Mouse (Mus musculus) hindbrain, embryonic 11.5 days (tissue): ENCODE measurements around the gene Tgm7. TPM values are rescaled to one million over a fixed set of nuclear protein-coding genes. Genes with fewer than 3 reads are reported as not detected.

Source experiments
- ATAC-seq: fragments of 200-750 bp; cut with Nextera tagmentation; 2 replicates; pipeline ENCODE4 v1.8.0; 2017; ENCODE audit warnings: mild to moderate bottlenecking, moderate TSS enrichment, moderate library complexity; ENCODE audit not compliant: low FRiP score
- DNase-seq: peaks from one replicate; pipeline ENCODE4 v3.0.0-alpha.2; 2015; ENCODE audit warnings: low spot score
- H3K27ac ChIP-seq: fragments of 300-500 bp; sonication (generic); 2 replicates; pipeline ENCODE4 v1.5.1; 2014; ENCODE audit warnings: mild to moderate bottlenecking, low read depth, low read length
- H3K27me3 ChIP-seq: fragments of 300-500 bp; sonication (generic); 2 replicates; pipeline ENCODE4 v1.6.1; 2014; ENCODE audit warnings: mild to moderate bottlenecking, low read length, moderate library complexity, mixed read lengths; ENCODE audit not compliant: control insufficient read depth, insufficient read depth
- H3K36me3 ChIP-seq: fragments of 300-500 bp; sonication (generic); 2 replicates; pipeline ENCODE4 v1.6.1; 2014; ENCODE audit warnings: mild to moderate bottlenecking, low read length, moderate library complexity, mixed read lengths; ENCODE audit not compliant: control insufficient read depth, insufficient read depth
- H3K4me1 ChIP-seq: fragments of 300-500 bp; sonication (generic); replicated peaks from 2 replicates; pipeline ENCODE4 v1.6.1; 2014; ENCODE audit warnings: low read length, mixed read lengths; ENCODE audit not compliant: control insufficient read depth, insufficient read depth
- H3K4me2 ChIP-seq: fragments of 300-500 bp; sonication (generic); replicated peaks from 2 replicates; pipeline ENCODE4 v1.6.1; 2014; ENCODE audit warnings: mild to moderate bottlenecking, low read depth, low read length
- H3K4me3 ChIP-seq: fragments of 300-500 bp; sonication (generic); 2 replicates; pipeline ENCODE4 v1.5.1; 2014; ENCODE audit warnings: low read depth, low read length
- H3K9ac ChIP-seq: fragments of 300-500 bp; sonication (generic); 2 replicates; pipeline ENCODE4 v1.6.1; 2014; ENCODE audit warnings: low read depth, low read length
- H3K9me3 ChIP-seq: fragments of 300-500 bp; sonication (generic); 2 replicates; pipeline ENCODE4 v1.6.1; 2016; ENCODE audit warnings: low read length; ENCODE audit not compliant: control insufficient read depth
- WGBS: fragments of 180-500 bp; shearing (Covaris S2); extraction: QIAGEN DNeasy Blood & Tissue Kit; methylation state at CpG from one replicate; pipeline ENCODE4 v1.1.7; 2014; 5-methylcytosine and 5-hydroxymethylcytosine counted together
- polyA plus RNA-seq: library from polyadenylated mRNA; unstranded; fragments of >200 nt; fragmentation: Nextera tagmentation; extraction: Ambion mirVana; gene quantifications from 2 replicates; pipeline ENCODE4 v1.2.1, GENCODE M21; 2014

Tgm7 gene
- polyA plus RNA-seq, 1 experiment from 2014 or later = not detected

DNA sequence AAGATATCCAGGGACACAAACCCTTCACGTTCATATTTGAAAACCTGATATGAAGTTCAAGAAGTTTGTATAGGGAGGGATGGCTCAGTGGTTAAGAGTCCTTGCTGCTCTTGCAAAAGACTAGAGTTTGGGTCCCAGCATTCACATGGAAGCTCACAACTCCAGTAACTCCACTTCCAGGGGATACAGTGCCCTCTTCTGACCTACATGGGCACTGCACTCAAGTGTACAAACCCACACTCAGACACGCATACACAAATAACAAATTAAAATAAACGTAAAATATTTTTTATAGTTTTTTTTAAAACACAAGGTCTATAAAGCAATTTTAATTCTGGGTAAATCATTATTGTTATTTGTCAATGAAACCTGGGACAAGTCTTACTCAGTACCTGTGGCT is 21.1 kb downstream of the Tgm7 start:
- no peaks in the 10 kb centered on the region for H3K27me3 ChIP-seq
- DNase-seq = no peak
- no peaks in the 10 kb centered on the region for H3K36me3 ChIP-seq
- no peaks in the 10 kb centered on the region for H3K4me1 ChIP-seq
- no peak for ATAC-seq
- no peaks in the 10 kb centered on the region for H3K9me3 ChIP-seq
- no peak overlapping the region for H3K9ac ChIP-seq
- H3K4me3 ChIP-seq = no peak overlapping the region
- H3K27ac ChIP-seq = no peak overlapping the region
- WGBS = 92% methylated on average over 3 of the region's 3 CpGs
- no peak overlapping the region for H3K4me2 ChIP-seq

DNA sequence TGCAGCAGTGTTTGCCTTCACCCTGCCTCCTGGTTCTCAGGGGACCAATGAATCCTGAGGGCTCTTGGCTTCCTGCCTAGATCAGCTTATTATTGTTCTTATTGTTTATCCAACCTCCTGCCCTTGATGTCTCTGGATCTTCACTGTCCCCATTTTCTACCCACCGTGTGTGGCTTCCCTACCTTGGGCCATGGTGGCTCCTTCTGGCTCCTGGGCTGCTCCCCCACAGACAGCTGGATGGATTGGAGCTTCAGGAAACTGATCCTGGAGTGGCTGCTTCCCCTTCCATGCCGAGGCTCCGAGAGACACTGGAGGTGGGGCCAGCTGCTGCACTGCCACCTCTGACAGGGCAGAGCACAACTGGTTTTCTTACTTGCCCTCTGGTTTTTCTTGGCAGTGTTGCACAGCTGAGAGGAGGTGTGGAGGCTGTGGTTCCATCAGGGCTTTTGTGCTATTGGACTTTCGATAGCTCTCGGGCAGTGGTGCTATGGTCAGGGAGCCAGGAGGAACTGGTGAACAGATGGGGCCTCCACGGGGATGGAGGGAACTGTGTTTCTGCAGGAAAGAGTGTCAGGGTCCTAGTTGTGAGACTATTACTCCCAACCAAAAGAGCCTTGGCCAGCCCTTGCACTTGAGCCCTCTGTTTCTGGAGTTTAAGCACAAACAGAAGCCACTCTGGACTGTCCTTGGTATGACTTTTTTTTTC is 24.0 kb downstream of the Tgm7 start, which contains the start of gene Tgm5:
Tgm5 (minus strand) TSS at position 362 of the 706 bp plus-strand sequence.
- Histone ChIP-seq H3K4me2 (no peak within 1 kb of the TSS), H3K9ac (no peak within 1 kb of the TSS), H3K4me3 (no peak within 1 kb of the TSS), H3K27me3 (no peaks in the 10 kb centered on the region), H3K4me1 (no peaks in the 10 kb centered on the region), H3K9me3 (no peaks in the 10 kb centered on the region), H3K36me3 (no peaks in the 10 kb centered on the region), H3K27ac (no peak within 1 kb of the TSS)
- 67% methylated on average over 6 of the region's 6 CpGs for WGBS
- no peak for ATAC-seq
- no peak for DNase-seq

DNA sequence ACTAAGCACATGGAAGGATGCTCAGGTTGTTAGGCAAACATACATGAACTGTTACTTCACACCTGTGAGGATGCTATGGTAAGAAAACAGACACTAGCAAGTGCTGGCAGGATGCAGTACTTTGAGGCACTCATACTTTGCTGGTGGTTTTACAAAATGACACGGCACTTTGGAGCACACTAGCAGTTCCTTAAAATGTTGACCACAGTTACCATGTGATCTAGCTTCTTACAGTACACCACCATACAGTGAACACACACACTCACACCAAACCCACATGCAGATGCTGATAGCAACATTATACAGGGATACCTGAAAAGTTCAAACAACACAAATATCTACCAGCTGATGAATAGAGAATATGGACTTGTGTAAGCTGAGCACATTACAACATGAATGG is 27.0 kb downstream of the Tgm7 start:
- Histone ChIP-seq H3K4me2 (no peak overlapping the region), H3K9ac (no peak overlapping the region), H3K27me3 (no peaks in the 10 kb centered on the region), H3K36me3 (no peaks in the 10 kb centered on the region), H3K4me3 (no peak overlapping the region), H3K9me3 (no peaks in the 10 kb centered on the region), H3K27ac (no peak overlapping the region), H3K4me1 (no peaks in the 10 kb centered on the region)
- DNase-seq (no peak), ATAC-seq (no peak)
- 82% methylated on average over 1 of the region's 1 CpGs for WGBS

DNA sequence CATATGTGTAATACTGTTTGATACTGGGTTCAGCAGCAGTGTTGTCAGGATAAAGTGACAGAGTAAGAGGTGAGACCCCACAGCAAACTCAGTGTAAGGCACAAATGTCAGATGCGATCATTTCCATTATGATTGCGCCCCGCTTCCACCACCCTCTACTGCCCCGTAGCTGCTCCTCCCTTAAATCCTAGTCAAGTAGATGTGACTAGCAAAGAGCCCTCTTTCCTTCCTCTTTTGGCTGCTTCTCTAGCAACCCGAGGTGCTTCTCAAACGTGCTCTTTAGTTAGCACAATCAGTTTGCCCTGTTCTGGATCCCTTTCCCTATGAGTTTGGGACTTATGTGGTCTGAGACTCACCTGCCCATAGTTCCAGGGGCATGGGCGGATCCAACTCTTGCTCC is 34.8 kb downstream of the Tgm7 start:
- H3K36me3 ChIP-seq = no peaks in the 10 kb centered on the region
- no peaks in the 10 kb centered on the region for H3K9me3 ChIP-seq
- H3K27ac ChIP-seq = no peak overlapping the region
- H3K4me2 ChIP-seq = no peak overlapping the region
- WGBS = 81% methylated on average over 7 of the region's 7 CpGs
- H3K27me3 ChIP-seq = no peaks in the 10 kb centered on the region
- H3K4me1 ChIP-seq = no peaks in the 10 kb centered on the region
- no peak overlapping the region for H3K9ac ChIP-seq
- DNase-seq (no peak), ATAC-seq (no peak)
- H3K4me3 ChIP-seq = no peak overlapping the region

DNA sequence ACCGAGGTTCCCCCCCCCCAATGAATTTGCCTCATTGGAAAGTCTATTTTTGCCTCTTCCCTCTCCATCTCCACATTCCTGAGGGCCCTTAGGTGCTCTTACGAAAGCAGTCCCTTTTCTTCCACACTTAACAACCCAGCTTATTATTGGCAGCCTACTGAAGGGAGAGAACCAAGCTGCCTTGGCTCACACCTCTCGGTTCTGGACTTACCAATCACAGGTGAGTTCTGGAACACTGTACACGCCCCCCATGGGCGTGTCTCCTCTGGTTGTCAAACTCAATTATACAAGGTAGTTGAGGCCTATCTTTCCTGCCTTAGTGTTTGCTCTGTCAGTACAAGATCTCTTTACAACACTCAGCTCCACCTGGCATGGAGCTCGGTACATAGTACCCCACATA is 37.7 kb downstream of the Tgm7 start:
- WGBS = 85% methylated on average over 6 of the region's 6 CpGs
- no peaks in the 10 kb centered on the region for H3K9me3 ChIP-seq
- no peaks in the 10 kb centered on the region for H3K27me3 ChIP-seq
- no peaks in the 10 kb centered on the region for H3K36me3 ChIP-seq
- H3K4me3 ChIP-seq = no peak overlapping the region
- DNase-seq = no peak
- no peak for ATAC-seq
- no peak overlapping the region for H3K4me2 ChIP-seq
- H3K9ac ChIP-seq = no peak overlapping the region
- no peak overlapping the region for H3K27ac ChIP-seq
- H3K4me1 ChIP-seq = no peaks in the 10 kb centered on the region

DNA sequence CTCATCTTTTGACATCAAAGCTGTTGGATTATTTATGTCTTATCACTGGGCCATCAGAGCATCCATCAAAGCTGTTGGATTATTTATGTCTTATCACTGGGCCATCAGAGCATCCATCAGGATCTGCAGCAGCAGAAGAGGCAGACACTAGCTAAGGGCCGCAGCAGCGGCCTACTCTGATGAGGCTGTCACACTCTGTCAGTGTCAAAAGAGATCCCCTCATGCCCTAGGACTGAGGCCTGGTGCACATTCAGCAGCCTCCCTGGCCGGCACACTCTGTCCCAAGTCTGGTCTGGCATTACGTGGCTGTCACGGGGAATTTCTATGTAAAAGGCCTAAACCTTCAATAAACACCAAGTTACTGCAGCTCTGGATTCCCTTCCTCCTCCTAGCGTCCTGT is 40.1 kb downstream of the Tgm7 start:
- ATAC-seq (no peak), DNase-seq (no peak)
- Histone ChIP-seq H3K4me2 (no peak overlapping the region), H3K4me1 (no peaks in the 10 kb centered on the region), H3K9me3 (no peaks in the 10 kb centered on the region), H3K27ac (no peak overlapping the region), H3K27me3 (no peaks in the 10 kb centered on the region), H3K9ac (no peak overlapping the region), H3K4me3 (no peak overlapping the region), H3K36me3 (no peaks in the 10 kb centered on the region)
- WGBS = 71% methylated on average over 6 of the region's 6 CpGs

DNA sequence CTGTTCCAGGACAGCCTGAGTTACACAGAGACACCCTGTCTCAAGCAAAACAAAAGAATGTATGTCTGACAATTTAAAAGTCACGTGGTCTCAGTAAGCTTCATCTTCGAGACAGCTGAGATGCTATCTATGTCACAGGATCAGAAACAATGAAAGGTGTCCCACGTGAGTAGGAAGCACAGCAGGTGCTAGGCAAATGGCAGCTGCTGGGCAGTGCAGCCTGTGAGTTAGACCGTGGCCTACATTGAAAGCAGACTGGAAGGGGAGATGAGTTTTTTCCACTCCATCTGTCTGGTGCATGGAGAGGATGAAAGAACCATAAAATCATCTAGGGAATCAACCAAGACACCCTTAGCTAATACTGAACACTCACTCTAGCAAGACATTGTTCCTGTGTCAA is 42.5 kb downstream of the Tgm7 start:
- DNase-seq (peak; percentile 7), ATAC-seq (no peak)
- Histone ChIP-seq H3K9me3 (no peaks in the 10 kb centered on the region), H3K27me3 (no peaks in the 10 kb centered on the region), H3K9ac (no peak overlapping the region), H3K4me3 (no peak overlapping the region), H3K4me2 (no peak overlapping the region), H3K27ac (no peak overlapping the region), H3K4me1 (no peaks in the 10 kb centered on the region), H3K36me3 (no peaks in the 10 kb centered on the region)
- WGBS = 63% methylated on average over 4 of the region's 4 CpGs

DNA sequence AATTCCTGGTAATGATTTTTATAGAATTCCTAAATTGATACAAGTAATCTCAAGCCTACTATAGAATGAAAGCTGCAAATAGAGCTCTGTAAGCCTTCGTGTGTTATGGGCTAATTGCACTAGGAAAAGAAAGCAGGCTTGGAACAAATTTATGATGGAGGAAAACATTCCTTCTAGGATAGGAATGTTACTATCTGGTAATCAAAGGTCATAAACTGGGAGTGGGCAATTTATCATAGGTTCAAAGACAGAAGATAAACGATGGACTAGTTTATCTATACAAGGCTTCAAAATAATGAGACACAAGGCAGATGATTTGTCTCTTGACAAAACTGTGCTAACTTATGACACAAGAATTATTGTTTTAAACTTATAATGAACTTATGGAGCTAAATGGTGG is 48.3 kb downstream of the Tgm7 start:
- Histone ChIP-seq H3K4me1 (no peaks in the 10 kb centered on the region), H3K4me2 (no peak overlapping the region), H3K9ac (no peak overlapping the region), H3K36me3 (no peaks in the 10 kb centered on the region), H3K27me3 (no peaks in the 10 kb centered on the region), H3K9me3 (no peaks in the 10 kb centered on the region), H3K27ac (no peak overlapping the region), H3K4me3 (no peak overlapping the region)
- ATAC-seq = no peak
- no peak for DNase-seq
- WGBS = 94% methylated on average over 2 of the region's 2 CpGs

DNA sequence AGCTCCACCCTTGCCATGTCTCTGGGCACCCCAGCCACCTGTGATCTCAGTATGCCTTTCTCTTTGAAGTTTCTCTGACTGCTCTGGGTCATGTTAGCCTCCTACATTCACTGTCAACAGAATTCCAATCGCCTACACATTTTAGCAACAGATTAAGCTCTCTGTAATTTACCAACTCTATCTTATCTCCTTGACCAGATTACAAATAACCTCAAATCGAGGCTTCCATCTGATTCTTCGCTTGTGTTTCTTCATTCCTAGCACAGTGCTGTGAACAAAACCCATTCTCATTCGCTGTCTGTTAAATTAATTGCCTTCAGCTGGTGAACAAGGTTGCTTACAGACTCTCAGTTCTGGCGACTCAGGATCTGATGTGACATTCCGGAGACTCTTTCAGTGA is 51.6 kb downstream of the Tgm7 start:
- H3K27me3 ChIP-seq = no peaks in the 10 kb centered on the region
- no peaks in the 10 kb centered on the region for H3K36me3 ChIP-seq

More for the DNA sequence above, 51.6 kb downstream of the Tgm7 start:
- no peak overlapping the region for H3K4me3 ChIP-seq
- no peak overlapping the region for H3K27ac ChIP-seq
- H3K9me3 ChIP-seq = no peaks in the 10 kb centered on the region
- 72% methylated on average over 6 of the region's 6 CpGs for WGBS
- DNase-seq (no peak), ATAC-seq (no peak)
- H3K4me2 ChIP-seq = no peak overlapping the region
- no peaks in the 10 kb centered on the region for H3K4me1 ChIP-seq
- H3K9ac ChIP-seq = no peak overlapping the region
